Mouse (Mus musculus): ENCODE measurements around the gene Pomt2. TPM values are rescaled to one million over a fixed set of nuclear protein-coding genes. Genes with fewer than 3 reads are reported as not detected.

Gene Pomt2
- polyA plus RNA-seq, 1 experiment, result 1.4 TPM

GRCm38 (mm10) chr12:87057066-87057465, 90.7 kb downstream of the Pomt2 start:
- H3K27me3 ChIP-seq (replicated peaks), result peaks cover 77% of the 10 kb centered on the region

More at GRCm38 (mm10) chr12:87057066-87057465, 90.7 kb downstream of the Pomt2 start:
- 0 out of 2 replicates have a peak, but pooled peaks cover 3% of the 10 kb centered on the region for H3K4me1 ChIP-seq
- H3K9me3 ChIP-seq, result no peaks in the 10 kb centered on the region
- H3K4me3 ChIP-seq (replicated peaks), result no peak overlapping the region
- no peaks in the 10 kb centered on the region for H3K36me3 ChIP-seq (replicated peaks; ENCODE audit: low read length)
- TF ChIP-seq GATA1 (IDR thresholded peaks at IDR 0.05; ENCODE audit: borderline replicate concordance, low read length) (no peak), FLI1 (IDR thresholded peaks at IDR 0.05; ENCODE audit: low read length) (no peak)

Other genes with a start within 250 kb of the Pomt2 start
- gene Cipc, start 200.9 kb downstream of the Pomt2 start, polyA plus RNA-seq (2012; ENCODE audit: insufficient read depth, low replicate concordance), result 4.8 and 6.4 TPM in 2 replicates
- not detected in 2 replicates for gene Zdhhc22, start 157.5 kb downstream of the Pomt2 start, polyA plus RNA-seq (2012; ENCODE audit: insufficient read depth, low replicate concordance)
- 0.08 TPM in 1 of 2 replicates, not detected in the other for gene Tmem63c, start 126.6 kb downstream of the Pomt2 start, polyA plus RNA-seq (2012; ENCODE audit: insufficient read depth, low replicate concordance)
- not detected in 2 replicates for gene Ngb, start 45.4 kb downstream of the Pomt2 start, polyA plus RNA-seq (2012; ENCODE audit: insufficient read depth, low replicate concordance)
- 2.2 and 3.2 TPM in 2 replicates for gene Gstz1, start 803 bp downstream of the Pomt2 start, polyA plus RNA-seq (2012; ENCODE audit: insufficient read depth, low replicate concordance)
- gene Samd15, start 51.8 kb upstream of the Pomt2 start, polyA plus RNA-seq (2012; ENCODE audit: insufficient read depth, low replicate concordance), result 0.26 TPM in 1 of 2 replicates, not detected in the other
- gene Tmed8, start 52.5 kb upstream of the Pomt2 start, polyA plus RNA-seq (2012; ENCODE audit: insufficient read depth, low replicate concordance), result 0.38 TPM in 1 of 2 replicates, not detected in the other
- gene Noxred1, start 90.8 kb upstream of the Pomt2 start, polyA plus RNA-seq (2012; ENCODE audit: insufficient read depth, low replicate concordance), result not detected in 2 replicates
- gene Vipas39, start 118.3 kb upstream of the Pomt2 start, polyA plus RNA-seq (2012; ENCODE audit: insufficient read depth, low replicate concordance), result 2.2 and 3.4 TPM in 2 replicates
- gene Ahsa1, start 118.5 kb upstream of the Pomt2 start, polyA plus RNA-seq (2012; ENCODE audit: insufficient read depth, low replicate concordance), result 21.3 and 90.4 TPM in 2 replicates
- 0.04 TPM in 1 of 2 replicates, not detected in the other for gene Ism2, start 151.7 kb upstream of the Pomt2 start, polyA plus RNA-seq (2012; ENCODE audit: insufficient read depth, low replicate concordance)
- 5.6 and 44.0 TPM in 2 replicates for gene Sptlc2, start 240.4 kb upstream of the Pomt2 start, polyA plus RNA-seq (2012; ENCODE audit: insufficient read depth, low replicate concordance)

Data from megakaryocyte, embryonic 14.5 days (primary cell).